Mouse (Mus musculus) CD8-positive naive resting alpha-beta T cell, adult 2 months (primary cell): ENCODE measurements around the gene Egfem1.

Experiments
- DNase-seq, 2 experiments: peaks; one replicate each; pipeline ENCODE4 v3.0.0; 2022; ENCODE audit warnings: low read depth in 2 of 2, low spot score in 2 of 2

Egfem1 gene

DNA sequence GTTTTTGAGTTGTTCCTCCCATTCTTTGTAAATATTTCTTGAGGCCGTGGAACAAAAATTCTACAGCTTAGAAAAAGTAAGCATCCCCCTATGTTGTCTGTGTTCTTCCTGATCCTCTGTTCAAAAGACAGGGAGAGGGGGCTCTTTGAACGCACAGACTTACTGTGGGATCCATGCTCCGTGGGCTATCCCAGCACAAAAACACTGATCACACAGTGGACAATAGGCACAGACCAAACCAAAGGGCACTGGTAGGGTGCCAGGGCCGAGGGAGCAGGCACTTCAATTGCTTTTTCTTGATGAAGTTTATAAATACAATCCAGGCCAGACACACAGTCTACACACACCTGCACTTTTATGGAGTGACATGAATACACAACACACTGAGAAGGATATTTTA lies 211.4 kb downstream of the Egfem1 start:
- no peak for DNase-seq

DNA sequence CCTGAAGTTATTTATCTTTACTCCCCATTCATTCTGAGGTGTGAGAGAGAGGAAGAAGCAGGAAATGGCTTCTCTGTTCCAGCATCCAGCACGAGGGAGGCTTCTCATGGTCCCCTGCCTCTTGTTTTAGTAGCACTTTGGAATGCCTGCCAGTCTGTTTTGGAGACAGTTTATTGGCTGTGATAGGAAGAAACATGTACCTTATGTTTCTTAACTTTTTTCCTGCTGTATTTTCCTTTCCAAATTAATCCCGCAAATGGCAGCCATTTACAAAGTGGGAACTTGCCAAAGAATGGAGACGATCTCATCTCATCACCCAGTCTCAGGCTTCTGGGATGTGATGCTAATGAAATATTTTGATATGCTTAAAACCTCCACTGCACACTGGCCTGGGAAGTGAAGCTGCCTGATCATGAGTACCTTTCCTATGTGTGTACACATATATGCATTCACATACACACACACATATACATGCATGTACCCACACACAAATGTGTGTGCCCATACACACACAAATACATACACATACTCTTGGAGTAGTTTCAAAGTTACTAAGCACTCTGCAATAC lies 260.5 kb downstream of the Egfem1 start:
- no peak for DNase-seq

DNA sequence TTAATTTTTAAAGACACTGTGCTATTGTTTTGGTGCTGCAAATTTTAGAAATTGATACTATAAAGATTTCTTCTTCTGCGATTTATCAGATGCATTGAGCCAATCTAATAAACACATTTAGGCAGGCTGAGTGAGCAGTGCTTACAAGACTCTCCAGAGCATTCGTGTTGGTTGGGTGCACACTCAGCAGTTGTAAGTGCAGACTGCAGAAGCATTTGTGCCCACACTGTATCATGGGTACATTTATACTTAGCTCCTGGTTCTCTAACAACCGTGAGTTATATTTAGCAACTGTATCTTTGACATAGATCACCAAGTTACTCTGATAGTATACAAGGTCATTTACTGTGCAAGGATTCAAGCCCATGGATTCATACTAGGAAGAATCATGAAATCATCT lies 264.0 kb downstream of the Egfem1 start:
- no peak for DNase-seq

DNA sequence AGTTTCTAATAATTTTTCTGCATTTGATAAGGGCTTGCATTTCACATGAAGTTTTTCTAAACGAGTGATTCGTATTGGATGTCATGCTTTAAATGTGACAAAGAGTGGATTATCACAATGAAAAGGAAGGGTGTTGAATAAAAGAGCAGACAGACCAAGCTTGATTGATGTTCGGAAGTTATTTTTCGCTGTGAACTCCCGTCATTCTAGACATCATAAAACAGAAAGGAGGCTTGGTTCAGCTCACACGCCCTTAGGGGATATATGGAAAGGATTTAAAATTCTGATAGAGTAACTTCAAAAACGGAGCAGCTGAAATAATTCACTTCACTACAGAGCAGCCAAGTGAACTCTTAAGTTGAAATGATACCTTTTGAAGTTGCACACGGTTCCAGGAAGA lies 285.1 kb downstream of the Egfem1 start:
- no peak for DNase-seq

DNA sequence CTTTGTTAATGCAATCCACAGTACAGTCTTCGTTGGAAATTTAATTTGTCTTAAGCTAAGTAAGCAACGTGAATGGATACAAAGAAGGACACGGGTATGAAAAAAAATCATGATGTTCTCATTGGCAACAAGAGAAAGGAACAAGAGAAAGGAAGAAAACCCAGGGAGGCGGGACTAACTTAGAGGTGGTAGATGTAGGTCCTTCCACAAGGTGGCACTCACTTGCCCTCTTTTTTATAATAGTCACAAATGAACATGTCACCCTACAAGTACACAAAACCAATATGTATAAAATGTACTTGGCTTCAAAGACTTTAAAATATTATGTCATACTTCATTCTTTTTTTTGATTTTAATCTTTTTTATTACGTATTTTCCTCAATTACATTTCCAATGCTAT lies 288.7 kb downstream of the Egfem1 start:
- DNase-seq, result no peak

DNA sequence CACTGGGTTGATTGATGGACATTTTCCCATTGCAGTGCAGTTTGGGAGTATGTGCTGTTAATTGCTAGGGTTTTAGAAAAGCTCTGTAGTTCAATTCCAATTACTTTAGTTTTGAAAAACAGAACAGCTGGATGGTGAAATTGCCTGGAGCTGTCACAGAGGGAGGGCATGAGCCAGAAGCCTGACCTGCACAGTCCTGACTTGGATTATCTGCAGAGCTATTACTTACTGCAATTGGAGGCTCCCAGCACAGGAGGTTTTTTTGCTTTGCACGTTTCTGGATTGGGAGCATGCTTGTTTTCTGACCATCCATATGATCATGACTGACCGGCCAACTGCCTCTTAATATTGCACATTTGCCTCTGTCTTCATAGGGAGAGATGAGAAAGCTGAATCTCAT lies 299.4 kb downstream of the Egfem1 start:
- DNase-seq, result no peak

DNA sequence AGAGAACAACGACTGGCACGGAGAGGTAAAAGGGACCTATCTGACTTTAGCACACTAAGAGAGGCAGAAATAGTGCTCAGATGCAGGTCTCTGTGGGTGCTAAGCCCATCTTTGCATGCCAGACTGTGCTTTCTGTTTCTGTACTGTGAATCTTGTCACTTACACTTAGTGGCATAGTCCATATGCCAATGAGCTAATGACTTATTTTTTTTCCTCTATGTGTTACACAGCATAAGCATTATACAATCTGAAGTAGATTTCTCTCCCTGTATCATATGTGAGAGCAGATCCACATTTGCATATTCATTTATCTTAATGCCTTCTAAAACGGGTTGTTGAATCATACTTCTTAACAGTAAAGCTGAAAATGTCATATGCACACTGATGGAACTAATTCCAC lies 317.2 kb downstream of the Egfem1 start:
- no peak for DNase-seq

DNA sequence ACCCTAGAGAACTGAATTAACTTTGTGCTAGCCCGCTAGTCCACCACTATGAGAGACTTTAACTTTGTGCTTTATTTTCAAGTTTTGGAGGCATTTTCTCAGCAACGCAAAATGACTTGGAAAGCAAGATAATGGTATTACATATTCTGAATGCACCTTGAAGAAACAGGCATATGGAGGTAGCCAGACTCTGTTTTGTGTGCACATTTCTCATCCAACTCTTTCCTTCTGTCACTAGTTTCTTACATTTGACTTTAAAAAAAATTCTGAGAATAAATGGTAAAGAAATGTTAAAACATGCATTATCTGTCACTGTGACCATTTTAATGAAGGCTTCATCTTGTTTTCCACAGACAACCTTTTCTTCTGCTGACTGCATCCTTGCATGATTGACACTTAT lies 339.8 kb downstream of the Egfem1 start:
- DNase-seq, result no peak

DNA sequence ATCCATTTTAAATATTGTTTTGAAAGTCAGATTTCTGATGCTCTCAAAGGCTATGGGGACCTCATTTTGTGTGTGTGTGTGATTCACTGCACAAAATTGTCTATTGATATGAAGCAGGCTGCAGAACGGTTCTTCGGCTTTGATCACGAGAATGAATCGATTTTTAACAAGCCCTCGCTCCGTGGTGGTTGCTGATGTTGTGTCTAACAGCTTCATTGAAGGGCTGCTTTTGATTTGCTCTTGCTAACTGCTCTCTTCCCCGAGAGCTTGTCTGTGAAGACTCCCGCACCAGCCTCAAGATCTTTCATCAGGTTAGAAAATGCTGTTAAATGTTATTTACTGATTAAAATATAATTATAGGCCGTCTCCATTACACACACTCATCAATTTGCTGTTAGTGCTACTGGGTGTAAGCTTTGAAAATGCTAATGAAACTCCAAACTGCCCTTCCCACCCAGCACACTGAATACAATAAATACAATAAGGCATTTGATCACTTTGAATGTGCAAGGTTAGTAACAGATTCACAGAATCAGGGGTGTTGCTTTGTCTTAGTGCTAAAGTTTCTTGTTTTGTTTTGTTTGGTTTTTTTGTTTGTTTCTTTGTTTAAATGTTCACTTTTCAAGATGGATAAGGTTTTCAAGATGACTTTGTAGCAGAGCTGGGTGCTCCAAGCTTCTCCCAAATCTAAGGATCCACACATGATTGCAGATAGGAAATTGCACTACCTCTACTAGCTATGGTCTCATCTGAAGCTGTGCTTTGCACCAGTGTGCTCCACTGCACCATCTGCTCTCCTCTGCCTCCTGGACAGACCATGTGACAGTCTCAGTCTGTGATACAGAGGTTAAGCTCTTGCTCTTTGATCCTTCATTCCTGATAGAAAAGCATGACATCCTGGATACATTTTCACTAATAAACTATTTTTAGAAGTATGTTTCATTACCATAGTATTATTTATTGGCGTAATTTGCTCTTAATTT lies 350.6 kb downstream of the Egfem1 start:
- DNase-seq, result no peak

DNA sequence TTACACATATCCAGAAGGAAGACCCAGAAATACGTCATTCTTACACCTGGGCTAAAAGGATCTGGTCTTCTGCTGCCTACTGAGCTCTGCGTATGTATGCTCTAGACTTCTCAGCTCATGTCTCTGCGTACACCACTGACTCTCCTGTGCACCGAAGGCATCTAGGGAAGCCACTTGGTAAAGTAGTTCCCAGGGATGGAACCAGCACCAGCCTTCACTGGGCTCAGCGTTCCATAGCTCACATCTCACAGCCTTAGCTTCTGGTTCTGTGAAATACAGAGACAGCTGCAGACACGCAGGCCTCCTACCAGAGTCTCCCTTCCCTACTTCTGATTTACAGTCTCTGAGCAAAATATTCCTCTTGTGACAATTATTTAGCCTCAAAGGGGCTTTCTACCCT lies 361.2 kb downstream of the Egfem1 start:
- no peak for DNase-seq

DNA sequence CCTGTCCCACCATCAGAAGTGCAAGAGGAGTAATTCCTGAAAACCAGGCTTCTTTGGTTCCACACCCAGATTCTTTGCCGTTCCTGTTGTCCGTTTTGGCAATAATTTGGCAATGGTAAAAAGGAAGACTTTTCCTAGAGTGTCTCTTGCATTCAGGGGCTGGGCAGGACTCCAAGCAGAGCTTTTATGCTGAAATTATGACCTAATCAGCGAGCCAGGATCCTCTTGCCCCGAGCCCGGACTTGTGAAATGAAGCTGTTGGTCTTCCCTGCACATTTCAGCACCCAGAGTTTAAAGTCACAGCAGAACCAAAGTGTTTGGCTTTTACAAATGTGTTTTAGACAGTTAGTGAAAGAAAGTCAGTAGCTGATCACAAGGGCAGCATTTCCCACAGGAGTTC lies 362.8 kb downstream of the Egfem1 start:
- DNase-seq, result no peak

DNA sequence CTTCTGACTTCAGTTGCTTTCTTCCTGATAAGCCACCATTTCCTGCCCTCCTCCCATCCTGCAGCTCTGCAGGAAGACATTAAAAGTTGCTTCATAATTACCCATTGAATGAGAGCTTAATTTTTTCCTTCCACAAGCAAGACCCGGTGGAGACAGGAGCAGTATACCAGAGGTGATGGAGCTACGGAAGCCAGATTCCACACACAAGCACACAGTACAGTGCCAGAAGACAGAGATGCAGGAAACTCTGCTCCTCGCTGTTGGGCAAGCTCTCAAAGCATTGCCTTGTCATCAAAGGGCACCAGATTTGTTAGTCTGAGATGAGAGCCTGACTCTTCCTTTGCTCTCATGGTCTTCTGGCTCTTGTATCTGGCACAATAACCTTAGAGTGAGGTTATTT lies 364.3 kb downstream of the Egfem1 start:
- no peak for DNase-seq

DNA sequence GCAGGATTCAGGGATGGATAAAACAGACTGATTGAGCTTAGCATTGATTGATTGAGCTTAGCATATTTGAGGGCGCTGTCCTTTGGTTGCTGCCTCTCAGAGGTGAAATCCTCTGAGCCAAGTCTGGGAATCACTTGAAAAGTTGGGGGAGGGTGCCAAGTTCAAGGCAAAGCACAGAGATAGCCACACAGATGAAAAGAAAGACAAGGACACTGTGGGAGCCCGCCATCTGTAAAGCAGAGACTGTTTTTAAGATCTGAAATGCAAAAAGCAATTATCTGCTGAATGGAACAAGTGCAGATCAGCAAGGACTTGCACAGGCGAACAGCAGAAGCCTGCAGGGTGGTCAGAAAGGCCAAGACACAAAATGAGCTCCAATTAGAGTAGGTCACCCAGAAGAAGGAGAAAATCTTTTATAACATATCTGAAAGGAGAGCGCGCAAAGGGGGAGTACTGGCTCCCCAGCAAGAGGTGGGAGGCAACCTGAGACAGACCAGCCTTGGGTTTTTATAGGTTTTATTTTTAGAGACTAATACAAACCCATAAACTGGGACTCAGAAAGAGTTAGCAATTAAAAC lies 367.1 kb downstream of the Egfem1 start:
- no peak for DNase-seq

DNA sequence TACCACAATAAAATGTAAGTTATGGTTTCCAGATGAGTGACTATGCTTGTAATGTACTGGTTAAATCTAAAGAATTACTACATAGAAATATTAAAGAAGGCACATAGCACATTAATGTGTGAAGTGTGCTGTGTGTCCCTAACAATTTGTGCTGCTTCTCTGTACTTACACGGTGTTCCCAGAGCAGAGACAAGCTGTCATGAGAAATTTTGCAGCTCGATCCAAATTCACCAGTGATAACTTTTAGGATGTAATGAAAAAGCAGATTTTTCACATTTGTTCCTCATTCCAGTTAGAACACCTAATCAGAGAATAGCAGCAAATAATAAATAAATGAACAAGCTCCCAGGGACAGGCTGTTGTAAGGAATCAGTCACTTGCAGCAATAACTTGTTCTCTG lies 416.4 kb downstream of the Egfem1 start:
- DNase-seq, result no peak

DNA sequence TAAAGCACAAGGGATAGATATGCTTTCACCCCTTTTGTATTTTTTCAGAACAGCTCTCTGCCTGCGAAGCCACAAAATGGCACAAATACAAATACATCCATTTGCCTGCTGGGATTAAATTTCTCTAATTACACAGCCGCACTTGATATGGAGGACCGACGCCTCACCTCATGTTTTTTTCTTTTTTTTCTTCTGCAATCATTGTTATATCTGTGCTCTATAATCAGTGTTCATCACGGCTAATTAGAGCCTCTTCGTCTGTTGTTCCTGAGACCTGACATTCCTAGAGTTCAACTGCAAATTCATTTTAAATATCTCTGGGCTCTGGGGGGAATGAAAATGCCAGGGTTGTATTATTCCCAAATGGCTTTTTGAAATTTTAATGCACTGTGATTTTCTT lies 417.4 kb downstream of the Egfem1 start:
- DNase-seq, result no peak

DNA sequence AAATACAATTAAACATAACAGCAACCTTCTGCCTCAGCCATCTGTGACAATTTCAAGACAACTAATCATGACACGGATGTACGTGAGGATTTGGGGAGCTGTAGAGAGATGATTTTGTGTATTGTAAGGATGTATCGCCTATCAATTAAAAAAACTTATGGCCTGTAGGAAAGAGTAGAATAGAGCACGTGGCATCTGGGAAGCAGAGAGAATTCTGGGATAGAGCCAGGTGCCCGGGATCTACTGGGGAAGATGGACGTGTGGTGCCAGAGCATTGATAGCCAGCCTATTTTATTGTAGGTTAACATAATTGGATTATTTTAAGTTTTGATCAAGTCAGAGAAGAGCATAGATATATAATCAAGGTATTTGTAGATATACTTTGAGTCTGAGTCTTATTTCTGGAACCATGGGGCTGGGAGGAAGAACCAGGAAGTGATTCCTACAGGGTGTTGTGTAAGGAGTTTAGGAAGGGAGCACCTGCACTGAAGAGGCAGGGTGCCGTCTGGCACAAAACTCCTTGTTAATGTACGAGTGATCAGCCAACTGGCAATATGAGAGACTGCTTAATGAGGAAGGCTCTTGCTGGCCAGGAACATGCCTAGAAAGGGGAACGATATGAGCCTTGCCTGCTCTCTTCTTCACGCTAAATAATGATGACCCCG lies 443.6 kb downstream of the Egfem1 start:
- no peak for DNase-seq

DNA sequence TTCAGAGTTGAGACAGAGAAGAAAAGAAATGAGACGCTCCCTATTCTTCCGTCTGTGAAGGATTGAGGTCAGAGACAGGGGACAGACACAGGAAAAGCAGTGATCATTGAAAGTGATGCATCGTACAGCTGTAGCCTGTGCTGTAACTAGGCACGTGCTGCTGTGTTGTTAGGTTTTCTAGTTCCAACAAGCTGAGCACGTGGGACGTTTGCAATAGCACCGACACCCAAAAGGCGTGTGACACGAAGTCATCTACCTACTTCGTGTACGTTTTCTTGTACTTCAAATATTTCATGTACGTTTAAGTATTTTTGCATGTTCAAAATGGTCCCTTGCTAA lies 444.1 kb downstream of the Egfem1 start:
- DNase-seq, result no peak

DNA sequence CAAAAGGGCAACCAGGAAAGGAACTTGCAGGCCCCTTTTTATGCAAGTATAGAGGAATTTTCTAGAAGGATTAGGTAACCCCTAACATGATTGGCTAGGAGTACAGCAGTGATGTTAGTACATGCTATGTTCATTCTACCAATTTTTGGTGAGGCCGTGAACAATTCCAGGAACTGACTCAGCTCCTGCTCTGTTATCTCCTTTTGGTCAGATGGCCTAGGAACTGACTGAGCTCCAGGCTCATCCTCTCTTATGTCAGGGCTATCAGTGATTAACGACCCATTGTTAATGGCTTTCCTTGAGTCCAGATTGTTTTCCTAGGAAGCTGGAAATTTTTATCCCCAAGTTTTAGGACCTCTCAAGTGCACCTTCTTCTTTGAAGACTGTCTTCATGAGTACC lies 457.4 kb downstream of the Egfem1 start:
- no peak for DNase-seq

DNA sequence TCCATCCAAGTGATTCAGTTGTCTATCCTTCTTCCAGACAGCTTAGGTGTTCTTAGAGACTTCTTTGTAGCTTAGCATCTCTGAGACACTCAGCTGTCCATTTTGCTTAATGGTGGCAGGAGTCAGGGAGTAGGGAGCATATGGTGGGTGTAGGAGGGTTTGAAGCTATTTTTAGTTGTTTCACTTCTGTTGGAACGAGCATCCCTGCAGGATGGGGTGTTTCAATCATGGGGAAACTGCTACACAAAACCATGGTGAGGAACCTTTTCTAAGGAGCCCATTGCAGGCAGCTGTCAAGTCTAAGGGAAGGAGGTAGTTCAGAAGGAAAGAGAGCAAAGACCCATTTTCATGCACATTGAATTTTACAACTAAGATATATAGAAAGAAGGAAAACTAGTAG lies 458.1 kb downstream of the Egfem1 start:
- DNase-seq, result no peak

DNA sequence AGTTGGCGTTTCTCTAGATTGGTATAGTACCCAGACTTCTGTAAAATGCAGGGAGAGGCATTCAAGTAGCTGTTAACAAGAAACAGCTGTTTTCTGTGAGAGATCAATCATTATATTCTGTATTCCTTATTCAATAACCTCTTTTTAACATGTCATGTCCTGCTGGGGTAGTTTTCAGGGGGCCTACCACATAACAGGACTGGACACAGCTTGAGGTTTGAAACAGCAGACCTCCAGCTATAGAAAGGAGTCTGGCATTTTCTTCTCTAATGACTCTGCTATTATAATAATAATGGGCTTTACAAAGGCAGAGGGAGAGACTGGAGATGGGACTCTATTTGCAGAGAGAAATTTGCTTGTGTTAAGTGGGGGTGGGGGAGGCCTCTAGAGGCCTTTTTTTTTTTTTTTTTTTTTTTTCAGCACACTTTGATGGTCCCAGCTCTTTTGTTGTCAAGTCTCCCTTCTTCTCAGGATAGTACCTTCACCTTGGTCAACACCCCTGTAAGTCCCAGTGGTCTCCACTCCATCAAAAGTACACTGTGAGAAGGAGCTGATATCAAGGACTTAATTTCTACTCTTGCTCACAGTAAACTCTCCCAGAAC lies 459.8 kb downstream of the Egfem1 start:
- DNase-seq, result no peak

DNA sequence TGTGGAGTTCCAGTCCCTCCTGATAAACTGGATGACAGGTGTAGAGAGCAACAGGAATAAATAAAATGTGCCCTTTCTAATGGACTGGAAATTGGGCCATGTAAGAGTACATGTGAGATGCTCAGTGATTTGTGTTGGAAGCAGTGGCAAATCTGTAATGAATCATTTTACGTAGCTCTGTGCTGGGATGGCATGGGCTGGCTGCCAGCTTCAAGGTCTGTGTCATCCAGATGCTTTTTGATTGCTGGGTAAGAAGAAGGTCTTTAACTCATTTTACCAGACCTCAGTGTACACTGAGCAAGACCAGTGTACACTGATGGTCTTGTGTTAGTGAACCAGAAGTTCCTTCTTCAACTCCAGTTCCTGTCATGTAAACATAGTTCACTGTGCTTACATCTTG lies 462.2 kb downstream of the Egfem1 start:
- no peak for DNase-seq

DNA sequence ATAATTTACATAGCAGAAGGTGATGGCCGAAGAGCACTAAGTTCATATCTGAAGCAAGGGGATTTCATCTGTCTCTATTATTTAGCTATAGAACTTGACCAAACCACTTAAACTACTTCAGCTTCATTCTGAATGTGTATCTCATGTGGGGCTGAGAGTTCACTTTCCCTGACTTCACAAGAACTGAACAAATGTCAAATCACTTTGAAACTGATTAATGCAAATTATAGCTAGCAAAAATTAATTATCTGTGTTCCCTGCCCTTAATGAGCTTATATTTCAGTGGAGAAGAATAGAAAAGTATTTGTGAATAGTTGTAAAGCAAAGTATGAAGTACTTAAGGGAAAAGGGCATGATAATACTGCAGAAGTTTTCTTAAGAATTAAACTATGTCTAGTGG lies 481.3 kb downstream of the Egfem1 start:
- DNase-seq, result no peak
